Mouse (Mus musculus) embryonic facial prominence, embryonic 12.5 days (tissue): Measurements from ENCODE around the gene Smco2. TPM values are rescaled to one million over a fixed set of nuclear protein-coding genes. Genes with fewer than 3 reads are reported as not detected.

Experiments used
- ATAC-seq: fragments of 200-750 bp; cut with Nextera tagmentation; 2 replicates; pipeline ENCODE4 v1.8.0; 2017; ENCODE audit not compliant: insufficient number of reproducible peaks, insufficient read depth, low FRiP score, low TSS enrichment
- H3K27ac ChIP-seq: fragments of 300-500 bp; sonication (generic); 2 replicates; pipeline ENCODE4 v1.5.1; 2016; ENCODE audit warnings: mild to moderate bottlenecking
- H3K27me3 ChIP-seq: fragments of 300-500 bp; sonication (generic); 2 replicates; pipeline ENCODE4 v1.6.1; 2016; ENCODE audit warnings: mild to moderate bottlenecking, moderate library complexity
- H3K36me3 ChIP-seq: fragments of 300-500 bp; sonication (generic); 2 replicates; pipeline ENCODE4 v1.6.1; 2016; ENCODE audit warnings: mild to moderate bottlenecking
- H3K4me1 ChIP-seq: fragments of 300-500 bp; sonication (generic); 2 replicates; pipeline ENCODE4 v1.6.1; 2016
- H3K4me2 ChIP-seq: fragments of 300-500 bp; sonication (generic); replicated peaks from 2 replicates; pipeline ENCODE4 v1.6.1; 2016; ENCODE audit warnings: mild to moderate bottlenecking, moderate library complexity
- H3K4me3 ChIP-seq: fragments of 300-500 bp; sonication (generic); 2 replicates; pipeline ENCODE4 v1.5.1; 2016; ENCODE audit warnings: mild to moderate bottlenecking
- H3K9ac ChIP-seq: fragments of 300-500 bp; sonication (generic); 2 replicates; pipeline ENCODE4 v1.6.1; 2016; ENCODE audit warnings: mild to moderate bottlenecking, moderate library complexity
- H3K9me3 ChIP-seq: fragments of 300-500 bp; sonication (generic); 2 replicates; pipeline ENCODE4 v1.6.1; 2016; ENCODE audit warnings: mild to moderate bottlenecking, moderate library complexity
- WGBS: fragments of 180-500 bp; shearing (Covaris S2); methylation state at CpG from one replicate; pipeline ENCODE4 v1.1.7; 2016; 5-methylcytosine and 5-hydroxymethylcytosine counted together
- polyA plus RNA-seq: library from polyadenylated mRNA; unstranded; fragments of >200 nt; fragmentation: Nextera tagmentation; extraction: Ambion mirVana; gene quantifications from 2 replicates; pipeline ENCODE4 v1.2.1, GENCODE M21; 2016

Gene Smco2
- polyA plus RNA-seq, 1 experiment from 2014 or later, result not detected

- Histone ChIP-seq H3K9me3 (no peaks in the 10 kb centered on the region), H3K9ac (no peak overlapping the region), H3K4me3 (no peak overlapping the region), H3K27me3 (no peaks in the 10 kb centered on the region), H3K4me2 (no peak overlapping the region), H3K4me1 (peaks cover 25% of the 10 kb centered on the region), H3K27ac (no peak overlapping the region), H3K36me3 (no peaks in the 10 kb centered on the region)
- ATAC-seq, result no peak
- 83% methylated on average over 3 of the region's 3 CpGs for WGBS
These were observed 34.3 kb downstream of the Smco2 start for GRCm38 (mm10) chr6:146884171-146884570.

- H3K4me3 ChIP-seq, result no peak overlapping the region
- H3K4me1 ChIP-seq, result peaks cover 30% of the 10 kb centered on the region
- no peaks in the 10 kb centered on the region for H3K9me3 ChIP-seq
- H3K36me3 ChIP-seq, result no peaks in the 10 kb centered on the region
- H3K27me3 ChIP-seq, result no peaks in the 10 kb centered on the region
- no peak for ATAC-seq
- no peak overlapping the region for H3K9ac ChIP-seq
- WGBS, result 18% methylated on average over 4 of the region's 4 CpGs
- no peak overlapping the region for H3K4me2 ChIP-seq
- peak overlapping the region; percentile 0; the same call in 1 of the 2 replicates for H3K27ac ChIP-seq
These were observed 34.9 kb downstream of the Smco2 start for GRCm38 (mm10) chr6:146884851-146885250.

- H3K36me3 ChIP-seq, result no peaks in the 10 kb centered on the region
- ATAC-seq, result peak; percentile 93
- H3K27ac ChIP-seq, result peak within 1 kb of the TSS; percentile 52
- H3K9ac ChIP-seq, result peak within 1 kb of the TSS; percentile 79
- H3K9me3 ChIP-seq, result no peaks in the 10 kb centered on the region
- peak within 1 kb of the TSS; percentile 75 for H3K4me2 ChIP-seq
- H3K4me1 ChIP-seq, result peaks cover 40% of the 10 kb centered on the region
- H3K27me3 ChIP-seq, result no peaks in the 10 kb centered on the region
- WGBS, result under 1% methylated on average over 73 of the region's 80 CpGs
- peak within 1 kb of the TSS; percentile 75 for H3K4me3 ChIP-seq
These were observed 38.2 kb downstream of the Smco2 start, which contains the start of gene Ppfibp1 for GRCm38 (mm10) chr6:146887958-146888659. Ppfibp1 (plus strand) TSS chr6:146888487.

GRCm38 (mm10) chr6:146888660-146889490 is 39.0 kb downstream of the Smco2 start:
- H3K4me1 ChIP-seq, result peaks cover 40% of the 10 kb centered on the region
- 7% methylated on average over 25 of the region's 26 CpGs for WGBS

GRCm38 (mm10) chr6:146890215-146890614 is 40.3 kb downstream of the Smco2 start:
- Histone ChIP-seq H3K36me3 (no peaks in the 10 kb centered on the region), H3K27ac (peak overlapping the region; percentile 60; the same call in 1 of the 2 replicates), H3K27me3 (no peaks in the 10 kb centered on the region), H3K4me3 (peak overlapping the region; percentile 15), H3K4me1 (peaks cover 32% of the 10 kb centered on the region), H3K9ac (no peak overlapping the region), H3K4me2 (peak overlapping the region; percentile 75), H3K9me3 (no peaks in the 10 kb centered on the region)
- WGBS, result 53% methylated on average over 2 of the region's 2 CpGs
- no peak for ATAC-seq

More at GRCm38 (mm10) chr6:146888660-146889490, 39.0 kb downstream of the Smco2 start:
- Histone ChIP-seq H3K9ac (peak overlapping the region; percentile 79), H3K27ac (peak overlapping the region; percentile 52), H3K27me3 (no peaks in the 10 kb centered on the region), H3K36me3 (no peaks in the 10 kb centered on the region), H3K4me3 (peak overlapping the region; percentile 75), H3K9me3 (no peaks in the 10 kb centered on the region), H3K4me2 (peak overlapping the region; percentile 75)
- ATAC-seq, result peak; percentile 68; the same call in 1 of the 2 replicates

- Histone ChIP-seq H3K4me3 (peak overlapping the region; percentile 15), H3K4me2 (peak overlapping the region; percentile 75), H3K4me1 (peaks cover 32% of the 10 kb centered on the region), H3K27me3 (no peaks in the 10 kb centered on the region), H3K9me3 (no peaks in the 10 kb centered on the region), H3K36me3 (no peaks in the 10 kb centered on the region), H3K27ac (0 out of 2 replicates have a peak overlapping the region, but pooled peaks have one; percentile 60), H3K9ac (no peak overlapping the region)
- ATAC-seq, result no peak
These were observed 40.7 kb downstream of the Smco2 start for GRCm38 (mm10) chr6:146890633-146891032.

- H3K4me3 ChIP-seq, result no peak overlapping the region
- no peak overlapping the region for H3K9ac ChIP-seq
- H3K4me2 ChIP-seq, result no peak overlapping the region
- WGBS, result 46% methylated on average over 2 of the region's 2 CpGs
- H3K27ac ChIP-seq, result no peak overlapping the region
- no peaks in the 10 kb centered on the region for H3K36me3 ChIP-seq
- H3K9me3 ChIP-seq, result no peaks in the 10 kb centered on the region
- peaks cover 18% of the 10 kb centered on the region for H3K4me1 ChIP-seq
- ATAC-seq, result no peak
- H3K27me3 ChIP-seq, result no peaks in the 10 kb centered on the region
These were observed 44.0 kb downstream of the Smco2 start for GRCm38 (mm10) chr6:146893890-146894289.

GRCm38 (mm10) chr6:146898709-146899108 is 48.8 kb downstream of the Smco2 start:
- H3K27ac ChIP-seq, result no peak overlapping the region
- 81% methylated on average over 6 of the region's 6 CpGs for whole genome bisulfite sequencing
- no peak for ATAC-seq

GRCm38 (mm10) chr6:146899647-146900046 is 49.7 kb downstream of the Smco2 start:
- H3K27ac ChIP-seq, result no peak overlapping the region
- H3K9ac ChIP-seq, result no peak overlapping the region
- no peaks in the 10 kb centered on the region for H3K36me3 ChIP-seq
- H3K9me3 ChIP-seq, result no peaks in the 10 kb centered on the region
- no peak overlapping the region for H3K4me2 ChIP-seq
- H3K4me1 ChIP-seq, result peaks cover 6% of the 10 kb centered on the region; the same call in 1 of the 2 replicates
- WGBS, result 59% methylated on average over 2 of the region's 2 CpGs
- no peak for ATAC-seq
- H3K4me3 ChIP-seq, result no peak overlapping the region
- no peaks in the 10 kb centered on the region for H3K27me3 ChIP-seq

More at GRCm38 (mm10) chr6:146898709-146899108, 48.8 kb downstream of the Smco2 start:
- Histone ChIP-seq H3K9ac (no peak overlapping the region), H3K4me2 (no peak overlapping the region), H3K27me3 (no peaks in the 10 kb centered on the region), H3K36me3 (no peaks in the 10 kb centered on the region), H3K4me3 (no peak overlapping the region), H3K9me3 (no peaks in the 10 kb centered on the region), H3K4me1 (peaks cover 6% of the 10 kb centered on the region; the same call in 1 of the 2 replicates)

GRCm38 (mm10) chr6:146901929-146902328 is 52.0 kb downstream of the Smco2 start:
- no peak for ATAC-seq
- Histone ChIP-seq H3K4me3 (no peak overlapping the region), H3K27me3 (no peaks in the 10 kb centered on the region), H3K27ac (no peak overlapping the region), H3K9ac (no peak overlapping the region), H3K9me3 (no peaks in the 10 kb centered on the region), H3K4me2 (no peak overlapping the region), H3K36me3 (no peaks in the 10 kb centered on the region), H3K4me1 (peaks cover 6% of the 10 kb centered on the region; the same call in 1 of the 2 replicates)
- 93% methylated on average over 4 of the region's 4 CpGs for WGBS

- no peak for ATAC-seq
- WGBS, result 70% methylated on average over 2 of the region's 2 CpGs
- Histone ChIP-seq H3K9ac (no peak overlapping the region), H3K9me3 (no peaks in the 10 kb centered on the region), H3K4me3 (no peak overlapping the region), H3K4me1 (peaks cover 6% of the 10 kb centered on the region; the same call in 1 of the 2 replicates), H3K27me3 (no peaks in the 10 kb centered on the region), H3K36me3 (no peaks in the 10 kb centered on the region), H3K27ac (no peak overlapping the region), H3K4me2 (no peak overlapping the region)
These were observed 53.7 kb downstream of the Smco2 start for GRCm38 (mm10) chr6:146903632-146904031.
